Mouse (Mus musculus) heart, embryonic 11.5 days (tissue): ENCODE measurements around the gene Pear1. TPM values are rescaled to one million over a fixed set of nuclear protein-coding genes. Genes with fewer than 3 reads are reported as not detected.

Experiments used
- ATAC-seq: fragments of 200-750 bp; cut with Nextera tagmentation; replicated peaks from 2 replicates; pipeline ENCODE4 v1.8.0; 2017; ENCODE audit warnings: moderate library complexity; ENCODE audit not compliant: insufficient number of reproducible peaks, low FRiP score, low TSS enrichment
- H3K27ac ChIP-seq: fragments of 300-500 bp; sonication (generic); 2 replicates; pipeline ENCODE4 v1.5.1; 2014; ENCODE audit warnings: mild to moderate bottlenecking, low read depth, low read length
- H3K27me3 ChIP-seq: fragments of 300-500 bp; sonication (generic); 2 replicates; pipeline ENCODE4 v1.6.1; 2014; ENCODE audit warnings: mild to moderate bottlenecking, low read length, mixed read lengths; ENCODE audit not compliant: control insufficient read depth, insufficient read depth
- H3K36me3 ChIP-seq: fragments of 300-500 bp; sonication (generic); 2 replicates; pipeline ENCODE4 v1.6.1; 2014; ENCODE audit warnings: mild to moderate bottlenecking, low read length, moderate library complexity, mixed read lengths; ENCODE audit not compliant: control insufficient read depth, insufficient read depth
- H3K4me1 ChIP-seq: fragments of 300-500 bp; sonication (generic); 2 replicates; pipeline ENCODE4 v1.6.1; 2014; ENCODE audit warnings: low read length; ENCODE audit not compliant: control insufficient read depth, insufficient read depth
- H3K4me2 ChIP-seq: fragments of 300-500 bp; sonication (generic); 2 replicates; pipeline ENCODE4 v1.6.1; 2014; ENCODE audit warnings: mild to moderate bottlenecking, moderate library complexity
- H3K4me3 ChIP-seq: fragments of 300-500 bp; sonication (generic); 2 replicates; pipeline ENCODE4 v1.5.1; 2014; ENCODE audit warnings: low read depth, low read length
- H3K9ac ChIP-seq: fragments of 300-500 bp; sonication (generic); 2 replicates; pipeline ENCODE4 v1.6.1; 2014; ENCODE audit warnings: mild to moderate bottlenecking, low read depth, low read length, moderate library complexity
- H3K9me3 ChIP-seq: fragments of 300-500 bp; sonication (generic); replicated peaks from 2 replicates; pipeline ENCODE4 v1.6.1; 2016; ENCODE audit warnings: low read length; ENCODE audit not compliant: control insufficient read depth
- WGBS: fragments of 180-500 bp; shearing (Covaris S2); extraction: QIAGEN DNeasy Blood & Tissue Kit; methylation state at CpG from one replicate; pipeline ENCODE4 v1.1.7; 2014; ENCODE audit not compliant: insufficient replicate concordance; 5-methylcytosine and 5-hydroxymethylcytosine counted together
- polyA plus RNA-seq: library from polyadenylated mRNA; unstranded; fragments of >200 nt; fragmentation: Nextera tagmentation; extraction: Ambion mirVana; gene quantifications from 2 replicates; pipeline ENCODE4 v1.2.1, GENCODE M21; 2014

Gene Pear1
- polyA plus RNA-seq, 1 experiment from 2014 or later: 12.1 TPM

DNA sequence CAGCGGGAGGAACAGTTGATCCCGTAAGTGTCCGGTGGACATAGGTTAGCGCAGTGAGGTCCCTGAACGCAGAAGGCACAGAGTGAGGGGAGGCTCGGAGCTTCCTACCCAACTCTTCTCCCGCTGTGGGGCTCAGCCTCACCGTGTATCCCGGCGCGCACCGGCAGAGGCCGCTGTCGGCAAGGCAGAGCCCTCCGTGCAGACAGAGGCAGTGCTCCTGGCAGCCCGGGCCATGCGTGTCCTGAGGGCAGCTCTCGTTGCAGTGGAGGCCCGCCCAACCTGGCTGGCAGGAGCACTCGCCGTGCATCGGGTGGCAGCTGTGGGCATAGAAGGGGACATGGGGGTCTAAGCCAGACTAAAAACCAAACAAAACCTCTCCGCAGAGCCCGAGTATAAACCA, 68.1 kb downstream of the Pear1 start:
- peak overlapping the region; percentile 33; the same call in 1 of the 2 replicates for H3K4me2 ChIP-seq
- H3K4me1 ChIP-seq: no peaks in the 10 kb centered on the region
- H3K9ac ChIP-seq: no peak overlapping the region
- peaks cover 31% of the 10 kb centered on the region for H3K27me3 ChIP-seq
- ATAC-seq: 0 out of 2 replicates have a peak, but pooled peaks have one; percentile 10
- 6% methylated on average over 24 of the region's 24 CpGs for WGBS
- H3K27ac ChIP-seq: no peak overlapping the region
- H3K4me3 ChIP-seq: no peak overlapping the region
- no peaks in the 10 kb centered on the region for H3K36me3 ChIP-seq
- H3K9me3 ChIP-seq: no peaks in the 10 kb centered on the region

DNA sequence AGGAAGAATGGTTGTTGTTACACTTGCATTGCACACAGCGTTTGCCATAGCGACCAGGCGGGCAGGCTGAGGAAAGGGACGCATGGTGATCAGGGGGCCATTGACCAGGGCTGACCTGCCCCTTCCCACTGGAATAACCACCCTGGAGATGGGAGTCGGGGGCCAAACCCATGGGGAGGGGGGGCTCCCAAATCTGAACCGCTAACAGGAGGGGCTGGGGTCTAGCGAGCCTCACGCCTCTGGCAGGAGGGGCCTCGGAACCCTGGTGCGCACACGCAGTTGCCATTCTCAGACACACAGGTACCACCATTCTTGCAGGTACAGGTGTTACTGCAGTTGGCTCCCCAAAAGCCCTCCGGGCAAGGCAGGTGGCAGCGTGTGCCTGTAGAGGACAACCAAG, 70.3 kb downstream of the Pear1 start:
- no peak for ATAC-seq
- no peak overlapping the region for H3K4me2 ChIP-seq
- H3K9ac ChIP-seq: no peak overlapping the region
- peaks cover 31% of the 10 kb centered on the region for H3K27me3 ChIP-seq
- H3K27ac ChIP-seq: no peak overlapping the region
- no peak overlapping the region for H3K4me3 ChIP-seq
- H3K4me1 ChIP-seq: no peaks in the 10 kb centered on the region
- H3K9me3 ChIP-seq: no peaks in the 10 kb centered on the region
- WGBS: 83% methylated on average over 13 of the region's 13 CpGs
- H3K36me3 ChIP-seq: no peaks in the 10 kb centered on the region; the same call in 1 of the 2 replicates

DNA sequence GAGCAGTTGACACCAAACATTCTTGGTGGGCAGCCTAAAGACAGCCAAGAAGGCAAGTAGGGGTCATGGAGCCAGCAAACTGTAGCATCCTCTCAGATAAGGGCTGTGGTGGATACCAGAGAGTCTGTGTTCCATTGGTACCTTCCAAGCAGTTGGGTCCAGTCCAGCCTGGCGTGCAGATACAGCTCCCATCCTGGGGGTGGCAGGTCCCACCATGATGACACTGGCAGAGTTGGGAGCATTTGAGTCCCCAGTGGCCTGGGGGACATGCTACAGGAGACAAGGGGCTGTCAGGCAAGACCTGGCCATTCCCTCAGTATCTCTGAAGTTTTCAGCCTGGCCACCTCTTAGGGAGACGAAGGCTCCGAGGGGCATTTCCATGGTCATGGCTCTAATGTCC, 71.5 kb downstream of the Pear1 start:
- Histone ChIP-seq H3K36me3 (no peaks in the 10 kb centered on the region; the same call in 1 of the 2 replicates), H3K27me3 (peaks cover 27% of the 10 kb centered on the region), H3K27ac (no peak overlapping the region), H3K4me2 (no peak overlapping the region), H3K9me3 (no peaks in the 10 kb centered on the region), H3K9ac (no peak overlapping the region), H3K4me3 (no peak overlapping the region), H3K4me1 (no peaks in the 10 kb centered on the region)
- no peak for ATAC-seq
- 78% methylated on average over 3 of the region's 3 CpGs for WGBS

DNA sequence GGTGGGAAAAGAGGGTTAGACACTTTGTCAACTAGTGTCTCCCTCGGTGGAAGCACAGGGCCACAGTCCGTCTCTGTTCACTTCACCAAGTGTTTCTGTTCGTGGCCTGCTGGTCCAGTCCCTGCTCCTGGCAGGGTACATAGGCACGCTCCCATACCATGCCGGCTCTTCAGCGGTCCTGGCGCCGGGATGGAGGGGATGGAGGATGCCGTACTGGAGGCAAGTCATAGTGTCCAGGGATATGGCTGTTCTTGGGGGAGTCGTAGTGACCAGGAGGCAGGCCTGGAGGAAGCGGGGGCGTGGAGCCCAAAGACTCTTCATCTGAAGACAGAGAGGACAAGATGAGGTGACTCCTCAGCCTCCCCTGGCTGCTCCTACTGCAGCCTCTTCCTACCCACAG, 74.1 kb downstream of the Pear1 start:
- H3K4me3 ChIP-seq: no peak overlapping the region
- 88% methylated on average over 12 of the region's 12 CpGs for WGBS
- no peaks in the 10 kb centered on the region for H3K9me3 ChIP-seq
- no peak overlapping the region for H3K27ac ChIP-seq
- H3K36me3 ChIP-seq: no peaks in the 10 kb centered on the region; the same call in 1 of the 2 replicates
- no peak for ATAC-seq
- 0 out of 2 replicates have a peak, but pooled peaks cover 3% of the 10 kb centered on the region for H3K4me1 ChIP-seq
- H3K27me3 ChIP-seq: peaks cover 16% of the 10 kb centered on the region
- no peak overlapping the region for H3K4me2 ChIP-seq
- no peak overlapping the region for H3K9ac ChIP-seq

DNA sequence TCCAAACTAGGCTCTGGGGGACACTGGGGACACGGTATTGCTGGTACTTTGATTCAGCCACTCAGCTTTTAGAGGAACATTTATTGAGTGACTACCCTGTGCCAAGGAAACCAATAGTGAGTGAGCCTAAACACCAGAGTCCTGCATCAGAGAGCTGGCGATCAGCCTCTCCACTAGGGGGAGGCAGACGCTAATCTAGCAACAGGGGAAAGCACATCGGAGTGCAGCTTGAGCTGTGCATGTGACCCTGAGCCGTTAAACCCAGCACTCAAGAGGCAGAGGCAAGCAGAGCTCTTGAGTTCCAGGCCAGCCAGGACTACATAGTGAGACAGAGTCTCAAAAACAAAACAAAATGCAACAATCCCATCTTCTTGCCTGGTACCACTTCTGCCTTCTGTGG, 75.1 kb downstream of the Pear1 start:
- Histone ChIP-seq H3K9ac (no peak overlapping the region), H3K9me3 (no peaks in the 10 kb centered on the region), H3K27me3 (peaks cover 9% of the 10 kb centered on the region), H3K4me3 (no peak overlapping the region), H3K4me1 (0 out of 2 replicates have a peak, but pooled peaks cover 3% of the 10 kb centered on the region), H3K36me3 (no peaks in the 10 kb centered on the region; the same call in 1 of the 2 replicates), H3K4me2 (no peak overlapping the region), H3K27ac (no peak overlapping the region)
- 14% methylated on average over 5 of the region's 5 CpGs for WGBS
- no peak for ATAC-seq

DNA sequence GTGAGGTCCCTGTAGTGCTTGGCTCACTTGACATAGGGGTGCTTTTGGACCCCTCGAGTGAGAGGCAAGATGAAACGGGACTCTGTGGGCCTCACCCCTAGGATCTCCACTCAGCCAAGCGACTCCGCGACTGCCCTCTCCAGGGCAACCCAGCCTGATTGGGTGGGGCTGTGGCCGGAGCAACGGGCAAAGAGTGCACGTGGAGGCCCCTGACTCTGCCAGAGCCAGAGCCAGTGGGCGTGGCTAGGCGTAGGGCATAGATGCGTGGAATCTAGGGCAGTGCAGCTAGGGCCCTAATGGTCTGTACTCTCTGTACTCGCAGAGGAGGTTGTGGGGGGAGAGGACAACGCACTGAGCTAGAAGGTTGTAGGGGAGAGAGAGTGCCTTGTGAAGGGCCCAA, 75.7 kb downstream of the Pear1 start, which contains the start of gene Lrrc71:
Lrrc71 (minus strand) TSS at position 195 of the 400 bp plus-strand sequence.
- H3K4me1 ChIP-seq: 0 out of 2 replicates have a peak, but pooled peaks cover 3% of the 10 kb centered on the region
- no peak within 1 kb of the TSS for H3K9ac ChIP-seq
- no peak within 1 kb of the TSS for H3K27ac ChIP-seq
- no peaks in the 10 kb centered on the region for H3K9me3 ChIP-seq
- H3K36me3 ChIP-seq: no peaks in the 10 kb centered on the region; the same call in 1 of the 2 replicates
- no peak for ATAC-seq
- no peak within 1 kb of the TSS for H3K4me2 ChIP-seq
- no peak within 1 kb of the TSS for H3K4me3 ChIP-seq
- H3K27me3 ChIP-seq: peaks cover 9% of the 10 kb centered on the region; the same call in 1 of the 2 replicates
- 36% methylated on average over 13 of the region's 13 CpGs for WGBS

DNA sequence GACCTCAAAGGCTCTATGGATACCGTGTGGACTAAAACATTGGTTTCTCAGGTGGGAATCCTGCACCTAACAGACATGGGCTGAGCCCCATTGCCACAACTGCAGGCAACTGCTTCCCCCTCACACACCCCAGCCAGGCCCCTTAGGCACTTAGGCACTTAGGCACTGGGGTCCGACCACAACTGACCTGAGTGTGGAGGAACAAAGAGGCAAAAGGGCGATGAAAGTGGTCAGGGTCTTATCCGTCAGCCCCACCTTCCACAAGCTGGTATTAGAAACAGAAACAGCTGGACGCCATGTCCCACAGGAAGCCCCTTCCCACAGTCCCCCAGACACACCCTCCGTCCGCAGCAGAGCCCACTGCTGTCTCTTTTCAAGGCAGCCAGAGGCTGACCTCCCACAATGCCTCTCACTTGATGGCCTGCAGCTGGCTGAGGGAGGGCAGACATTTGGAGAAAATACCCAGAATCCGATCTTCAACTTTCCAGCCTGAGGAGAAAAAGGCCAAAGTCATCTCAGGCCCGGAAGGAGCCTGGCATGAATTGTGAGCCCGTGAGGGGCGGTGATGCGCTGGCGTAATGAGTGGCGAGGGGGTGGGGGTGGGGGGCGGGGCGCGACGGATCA, 79.0 kb downstream of the Pear1 start:
- H3K27ac ChIP-seq: no peak overlapping the region
- peak overlapping the region; percentile 56 for H3K4me2 ChIP-seq
- peak overlapping the region; percentile 11 for H3K4me3 ChIP-seq
- H3K36me3 ChIP-seq: no peaks in the 10 kb centered on the region; the same call in none of the 2 replicates
- 26% methylated on average over 18 of the region's 18 CpGs for WGBS
- H3K27me3 ChIP-seq: 0 out of 2 replicates have a peak, but pooled peaks cover 4% of the 10 kb centered on the region
- no peaks in the 10 kb centered on the region for H3K9me3 ChIP-seq
- no peak overlapping the region for H3K9ac ChIP-seq
- H3K4me1 ChIP-seq: 0 out of 2 replicates have a peak, but pooled peaks cover 3% of the 10 kb centered on the region
- no peak for ATAC-seq

DNA sequence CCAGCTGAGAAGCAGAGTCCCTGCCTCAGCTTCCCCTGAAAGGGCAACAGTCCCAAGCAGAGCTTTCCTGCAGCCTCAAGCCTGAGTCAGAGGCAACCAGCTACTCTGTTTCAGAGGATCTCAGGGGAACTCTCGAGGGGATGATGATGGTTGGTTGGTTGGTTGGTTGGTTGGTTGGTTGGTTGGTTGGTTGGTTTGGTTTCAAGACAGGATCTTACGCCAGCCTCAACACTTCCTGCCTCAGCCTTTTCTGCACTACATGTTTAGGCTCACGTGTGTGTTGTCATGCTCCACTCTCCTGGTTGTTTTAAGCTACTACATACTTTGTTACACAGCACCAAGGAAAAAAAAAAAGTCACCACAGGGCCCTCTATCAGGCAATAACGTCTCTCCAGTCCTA, 80.2 kb downstream of the Pear1 start:
- 84% methylated on average over 4 of the region's 4 CpGs for WGBS
- Histone ChIP-seq H3K9ac (no peak overlapping the region), H3K27ac (no peak overlapping the region), H3K9me3 (no peaks in the 10 kb centered on the region), H3K27me3 (0 out of 2 replicates have a peak, but pooled peaks cover 4% of the 10 kb centered on the region), H3K4me2 (no peak overlapping the region), H3K4me1 (0 out of 2 replicates have a peak, but pooled peaks cover 3% of the 10 kb centered on the region), H3K4me3 (no peak overlapping the region), H3K36me3 (no peaks in the 10 kb centered on the region; the same call in 1 of the 2 replicates)
- no peak for ATAC-seq
